Comparison of ENCODE assay signal across 33 mouse cellular contexts in genomic region chr17:12910391-12910790, GRCm38 (mm10). TPM values are rescaled to one million over a fixed set of nuclear protein-coding genes. Genes with fewer than 3 reads are reported as not detected.
"Had no signal": no experiment of that assay in that cellular context is flagged by ENCODE, and none has a peak within 500 bp of the region (broad histone marks: within the 10 kb centered on the region; RNA-seq: fewer than 3 reads in every experiment).

No protein-coding gene starts in this region.

- ATAC-seq: hindbrain, postnatal 0 days; intestine, embryonic 16.5 days; liver, embryonic 12.5 days had no signal

- H3K27ac ChIP-seq: gastrocnemius, adult 2 months; heart, adult 2 months; heart, embryonic 13.5 days; heart, embryonic 15.5 days; hindbrain, embryonic 13.5 days; hindbrain, embryonic 15.5 days; hindbrain, postnatal 0 days; limb, embryonic 13.5 days; limb, embryonic 15.5 days; liver, embryonic 12.5 days had no signal

- H3K9ac ChIP-seq: heart, embryonic 13.5 days; heart, embryonic 15.5 days; hindbrain, embryonic 13.5 days; hindbrain, embryonic 15.5 days; limb, embryonic 13.5 days; limb, embryonic 15.5 days; liver, embryonic 12.5 days had no signal

- H3K4me2 ChIP-seq: heart, embryonic 11.5 days; heart, embryonic 13.5 days; heart, embryonic 15.5 days; hindbrain, embryonic 13.5 days; hindbrain, embryonic 15.5 days; limb, embryonic 13.5 days; limb, embryonic 15.5 days; liver, embryonic 12.5 days had no signal

- DNase-seq: gastrocnemius, adult 2 months; gastrocnemius, postnatal 10 days; gastrocnemius, postnatal 25 days; heart, adult 2 months; heart, postnatal 36 days; kidney, adult 11 months; kidney, adult 2 months; kidney, adult 9 months; kidney, postnatal 10 days; kidney, postnatal 25 days; layer of hippocampus, adult 9-11 months; layer of hippocampus, postnatal 36 days; left cerebral cortex, postnatal 4 days had no signal

- H3K4me3 ChIP-seq: gastrocnemius, adult 2 months; heart, adult 2 months; heart, embryonic 13.5 days; heart, embryonic 15.5 days; hindbrain, embryonic 13.5 days; hindbrain, embryonic 15.5 days; limb, embryonic 13.5 days; limb, embryonic 15.5 days; liver, embryonic 12.5 days had no signal

- H3K9me3 ChIP-seq: heart, embryonic 13.5 days; heart, embryonic 15.5 days; hindbrain, embryonic 13.5 days; hindbrain, embryonic 15.5 days; limb, embryonic 13.5 days; limb, embryonic 15.5 days; liver, embryonic 12.5 days had no signal

- H3K27me3 ChIP-seq: heart, embryonic 13.5 days; heart, embryonic 15.5 days; hindbrain, embryonic 13.5 days; hindbrain, embryonic 15.5 days; limb, embryonic 13.5 days; limb, embryonic 15.5 days; liver, embryonic 12.5 days had no signal

RNA-seq across cellular contexts. Expression of gene Pnldc1, which starts 0.4 kb away (rescaled TPM):
- total RNA-seq: hematopoietic stem cell, adult 5-6 weeks had no signal

RNA-seq across cellular contexts. Expression of gene Acat3, which starts 30.0 kb away (rescaled TPM):
- total RNA-seq: gastrocnemius, adult 2 months; gastrocnemius, postnatal 25 days; heart, adult 2 months had no signal
- polyA plus RNA-seq: heart, postnatal 0 days had no signal

RNA-seq across cellular contexts. Expression of gene Mrgprh, which starts 34.6 kb away (rescaled TPM):
- total RNA-seq: granulocyte monocyte progenitor cell, adult 5-6 weeks; hematopoietic stem cell, adult 5-6 weeks; hindbrain, postnatal 0 days; layer of hippocampus, adult 18-20 months; layer of hippocampus, postnatal 14 days; layer of hippocampus, postnatal 36 days; left cerebral cortex, adult 18-20 months; left cerebral cortex, postnatal 4 days had no signal
- polyA plus RNA-seq: heart, embryonic 13.5 days; hindbrain, embryonic 11.5 days; hindbrain, embryonic 13.5 days; hindbrain, embryonic 15.5 days; hindbrain, postnatal 0 days; intestine, embryonic 14.5 days; intestine, embryonic 16.5 days; kidney, embryonic 16.5 days; limb, embryonic 11.5 days; liver, embryonic 12.5 days had no signal
